Mouse (Mus musculus): ENCODE results near the gene Atp6v1g3.

Gene Atp6v1g3

GRCm38 (mm10) chr1:138273438-138273837 is at the start of gene Atp6v1g3:
TSS of gene Atp6v1g3 (plus strand) at chr1:138273738.
- DNase-seq (ENCODE audit: low read depth, low spot score) = no peak

- no peak for DNase-seq (ENCODE audit: low read depth, low spot score)
These were observed 40.5 kb upstream of the Atp6v1g3 start for GRCm38 (mm10) chr1:138233051-138233450.

GRCm38 (mm10) chr1:138237252-138237651 is 36.3 kb upstream of the Atp6v1g3 start:
- no peak for DNase-seq (ENCODE audit: low read depth, low spot score)

- no peak for DNase-seq (ENCODE audit: low read depth, low spot score)
These were observed 29.6 kb upstream of the Atp6v1g3 start for GRCm38 (mm10) chr1:138243947-138244346.

GRCm38 (mm10) chr1:138244485-138244884 is 29.1 kb upstream of the Atp6v1g3 start:
- DNase-seq (ENCODE audit: low read depth, low spot score) = peak; percentile 58

- no peak for DNase-seq (ENCODE audit: low read depth, low spot score)
These were observed 28.4 kb upstream of the Atp6v1g3 start for GRCm38 (mm10) chr1:138245103-138245502.

GRCm38 (mm10) chr1:138245533-138245932 is 28.0 kb upstream of the Atp6v1g3 start:
- no peak for DNase-seq (ENCODE audit: low read depth, low spot score)

- no peak for DNase-seq (ENCODE audit: low read depth, low spot score)
These were observed 26.9 kb upstream of the Atp6v1g3 start for GRCm38 (mm10) chr1:138246438-138247164.

GRCm38 (mm10) chr1:138247699-138248483 is 25.6 kb upstream of the Atp6v1g3 start:
- DNase-seq (ENCODE audit: low read depth, low spot score) = no peak

GRCm38 (mm10) chr1:138248770-138249169 is 24.8 kb upstream of the Atp6v1g3 start:
- no peak for DNase-seq (ENCODE audit: low read depth, low spot score)

GRCm38 (mm10) chr1:138250951-138251350 is 22.6 kb upstream of the Atp6v1g3 start:
- no peak for DNase-seq (ENCODE audit: low read depth, low spot score)

GRCm38 (mm10) chr1:138256172-138256789 is 17.3 kb upstream of the Atp6v1g3 start:
- DNase-seq (ENCODE audit: low read depth, low spot score) = peak; percentile 43

GRCm38 (mm10) chr1:138258758-138259157 is 14.8 kb upstream of the Atp6v1g3 start:
- no peak for DNase-seq (ENCODE audit: low read depth, low spot score)

GRCm38 (mm10) chr1:138261520-138261919 is 12.0 kb upstream of the Atp6v1g3 start:
- no peak for DNase-seq (ENCODE audit: low read depth, low spot score)

- no peak for DNase-seq (ENCODE audit: low read depth, low spot score)
These were observed 11.1 kb upstream of the Atp6v1g3 start for GRCm38 (mm10) chr1:138262408-138262807.

GRCm38 (mm10) chr1:138267465-138268055 is 6.0 kb upstream of the Atp6v1g3 start:
- no peak for DNase-seq (ENCODE audit: low read depth, low spot score)

GRCm38 (mm10) chr1:138274930-138275329 is 1.4 kb downstream of the Atp6v1g3 start:
- no peak for DNase-seq (ENCODE audit: low read depth, low spot score)

GRCm38 (mm10) chr1:138275859-138276258 is 2.3 kb downstream of the Atp6v1g3 start:
- DNase-seq (ENCODE audit: low read depth, low spot score) = no peak

GRCm38 (mm10) chr1:138281139-138281538 is 7.6 kb downstream of the Atp6v1g3 start:
- DNase-seq (ENCODE audit: low read depth, low spot score) = no peak

GRCm38 (mm10) chr1:138282413-138283141 is 9.0 kb downstream of the Atp6v1g3 start:
- DNase-seq (ENCODE audit: low read depth, low spot score) = no peak

- DNase-seq (ENCODE audit: low read depth, low spot score) = no peak
These were observed 14.1 kb downstream of the Atp6v1g3 start for GRCm38 (mm10) chr1:138287665-138288064.

Data from telencephalon, adult 2 months (tissue).